Mouse (Mus musculus): ENCODE measurements around the gene Mas1. TPM values are rescaled to one million over a fixed set of nuclear protein-coding genes. Genes with fewer than 3 reads are reported as not detected.
A peak's percentile ranks its signal among the peaks of the same experiment; 100 is the strongest.

The Mas1 gene
- total and polyA plus RNA-seq, 3 experiments = not detected

- no peak overlapping the region for H3K4me3 ChIP-seq (ENCODE audit: control insufficient read depth in 1 of 2, insufficient read depth in 1 of 2, low read depth in 2 of 2, low read length in 2 of 2)
- no peaks in the 10 kb centered on the region for H3K27me3 ChIP-seq (ENCODE audit: control insufficient read depth in 1 of 2, insufficient read depth in 2 of 2, low read length in 2 of 2)
- H3K27ac ChIP-seq (ENCODE audit: control insufficient read depth, low read depth, low read length) = no peak overlapping the region
- TF ChIP-seq CTCF (IDR thresholded peaks at IDR 0.05 in 2 of 3, conservative IDR thresholded peaks at IDR 0.05 in 1 of 3; ENCODE audit: control insufficient read depth in 1 of 3, insufficient read depth in 1 of 3, low read depth in 2 of 3, low read length in 3 of 3, poor library complexity in 1 of 3, severe bottlenecking in 1 of 3) (peak; percentile 73 to 94 (median 78)), ZC3H11A (IDR thresholded peaks at IDR 0.05; ENCODE audit: low read depth, low read length) (peak; percentile 59), RAD21 (IDR thresholded peaks at IDR 0.05; ENCODE audit: low read depth, low read length) (peak; percentile 90), SMC3 (IDR thresholded peaks at IDR 0.05; ENCODE audit: low read depth, low read length) (peak; percentile 74), MEF2A (IDR thresholded peaks at IDR 0.05; ENCODE audit: extremely low read depth, insufficient replicate concordance, low read depth, low read length, poor library complexity, severe bottlenecking) (no peak), HCFC1 (IDR thresholded peaks at IDR 0.05; ENCODE audit: low read depth, low read length) (no peak)
- H3K79me2 ChIP-seq (ENCODE audit: control insufficient read depth, insufficient read depth, low read length, poor library complexity) = no peaks in the 10 kb centered on the region
- no peaks in the 10 kb centered on the region for H3K9me3 ChIP-seq (replicated peaks; ENCODE audit: insufficient read depth, low read length)
- H3K4me1 ChIP-seq (ENCODE audit: control insufficient read depth in 1 of 2, insufficient read depth in 2 of 2, low read length in 2 of 2) = peaks cover 0 to 4% of the 10 kb centered on the region in 2 experiments; a peak in 1 of 4 replicates
- peak; percentile 86 for DNase-seq (ENCODE audit: low read depth, low spot score)
- H3K36me3 ChIP-seq (ENCODE audit: control insufficient read depth in 1 of 2, insufficient read depth in 2 of 2, low read length in 2 of 2) = peaks cover 0 to 2% of the 10 kb centered on the region in 2 experiments; a peak in 1 of 4 replicates
- no peak overlapping the region for H3K9ac ChIP-seq (ENCODE audit: control insufficient read depth, low read depth, low read length, poor library complexity, severe bottlenecking)
Observed at GRCm38 (mm10) chr17:12880178-12880577, 12.2 kb upstream of the Mas1 start.

GRCm38 (mm10) chr17:12875734-12876133, 7.8 kb upstream of the Mas1 start, which contains the start of gene Mrgprh:
Mrgprh (plus strand) TSS chr17:12876034.
- H3K79me2 ChIP-seq (ENCODE audit: control insufficient read depth, insufficient read depth, low read length, poor library complexity) = no peaks in the 10 kb centered on the region
- H3K36me3 ChIP-seq (ENCODE audit: control insufficient read depth in 1 of 2, insufficient read depth in 2 of 2, low read length in 2 of 2) = peaks cover 0 to 2% of the 10 kb centered on the region in 2 experiments; a peak in 1 of 4 replicates
- H3K4me1 ChIP-seq (ENCODE audit: control insufficient read depth in 1 of 2, insufficient read depth in 2 of 2, low read length in 2 of 2) = peaks cover 0 to 4% of the 10 kb centered on the region in 2 experiments; a peak in 1 of 4 replicates
- H3K4me3 ChIP-seq (ENCODE audit: control insufficient read depth in 1 of 2, insufficient read depth in 1 of 2, low read depth in 2 of 2, low read length in 2 of 2) = no peak within 1 kb of the TSS
- peaks cover 0 to 2% of the 10 kb centered on the region in 2 experiments; a peak in 1 of 4 replicates for H3K27me3 ChIP-seq (ENCODE audit: control insufficient read depth in 1 of 2, insufficient read depth in 2 of 2, low read length in 2 of 2)
- no peak within 1 kb of the TSS for H3K27ac ChIP-seq (ENCODE audit: control insufficient read depth, low read depth, low read length)
- TF ChIP-seq POLR2AphosphoS2 (IDR thresholded peaks at IDR 0.05; ENCODE audit: low read length) (no peak), NRF1 (IDR thresholded peaks at IDR 0.05; ENCODE audit: insufficient read depth, low read depth, low read length, poor library complexity, severe bottlenecking) (no peak), ZNF384 (IDR thresholded peaks at IDR 0.05; ENCODE audit: low read depth, low read length) (no peak), RCOR1 (IDR thresholded peaks at IDR 0.05; ENCODE audit: low read depth, low read length) (no peak), USF2 (IDR thresholded peaks at IDR 0.05; ENCODE audit: borderline replicate concordance in 1 of 2, insufficient read depth in 1 of 2, low read depth in 1 of 2, low read length in 2 of 2) (no peak), USF1 (IDR thresholded peaks at IDR 0.05; ENCODE audit: low read depth, low read length) (no peak), ELF1 (IDR thresholded peaks at IDR 0.05; ENCODE audit: low read depth, low read length) (no peak), MAX (IDR thresholded peaks at IDR 0.05; ENCODE audit: low read length) (no peak), EP300 (IDR thresholded peaks at IDR 0.05; ENCODE audit: low read depth in 1 of 2, low read length in 2 of 2) (no peak)
- no peak for DNase-seq (ENCODE audit: low read depth, low spot score)
- no peak within 1 kb of the TSS; the same call in 1 of the 2 replicates for H3K9ac ChIP-seq (ENCODE audit: control insufficient read depth, low read depth, low read length, poor library complexity, severe bottlenecking)
- no peaks in the 10 kb centered on the region for H3K9me3 ChIP-seq (replicated peaks; ENCODE audit: insufficient read depth, low read length)
